Mouse (Mus musculus) retina, adult 2 months (tissue): Measurements from ENCODE around the gene Actrt2.

Source experiments
- DNase-seq: peaks from one replicate; pipeline ENCODE4 v3.0.0-alpha.2; 2012; ENCODE audit warnings: low read depth, low spot score

The Actrt2 gene

GRCm38 (mm10) chr4:154667767-154668166, at the start of gene Actrt2:
TSS of gene Actrt2 (minus strand) at chr4:154667867.
- no peak for DNase-seq

- no peak for DNase-seq
Measured at GRCm38 (mm10) chr4:154709391-154710107, 41.9 kb upstream of the Actrt2 start.

- no peak for DNase-seq
Measured at GRCm38 (mm10) chr4:154708811-154709210, 41.1 kb upstream of the Actrt2 start.

GRCm38 (mm10) chr4:154708223-154708622, 40.6 kb upstream of the Actrt2 start:
- no peak for DNase-seq

- DNase-seq, result no peak
Measured at GRCm38 (mm10) chr4:154707521-154707920, 39.9 kb upstream of the Actrt2 start.

- DNase-seq, result no peak
Measured at GRCm38 (mm10) chr4:154706442-154706841, 38.8 kb upstream of the Actrt2 start.

GRCm38 (mm10) chr4:154705681-154706080, 38.0 kb upstream of the Actrt2 start:
- no peak for DNase-seq

GRCm38 (mm10) chr4:154705056-154705455, 37.4 kb upstream of the Actrt2 start:
- no peak for DNase-seq

GRCm38 (mm10) chr4:154704591-154704990, 36.9 kb upstream of the Actrt2 start:
- DNase-seq, result no peak

GRCm38 (mm10) chr4:154703426-154704070, 35.9 kb upstream of the Actrt2 start:
- DNase-seq, result no peak

GRCm38 (mm10) chr4:154702931-154703330, 35.3 kb upstream of the Actrt2 start:
- DNase-seq, result no peak

- DNase-seq, result no peak
Measured at GRCm38 (mm10) chr4:154702186-154702585, 34.5 kb upstream of the Actrt2 start.

GRCm38 (mm10) chr4:154700921-154701412, 33.3 kb upstream of the Actrt2 start:
- no peak for DNase-seq

GRCm38 (mm10) chr4:154700436-154700835, 32.8 kb upstream of the Actrt2 start:
- DNase-seq, result no peak

GRCm38 (mm10) chr4:154699236-154699635, 31.6 kb upstream of the Actrt2 start:
- DNase-seq, result no peak

GRCm38 (mm10) chr4:154698631-154699030, 31.0 kb upstream of the Actrt2 start:
- no peak for DNase-seq

GRCm38 (mm10) chr4:154698021-154698590, 30.4 kb upstream of the Actrt2 start:
- no peak for DNase-seq

- no peak for DNase-seq
Measured at GRCm38 (mm10) chr4:154697476-154697875, 29.8 kb upstream of the Actrt2 start.

- no peak for DNase-seq
Measured at GRCm38 (mm10) chr4:154696552-154696951, 28.9 kb upstream of the Actrt2 start.

- DNase-seq, result no peak
Measured at GRCm38 (mm10) chr4:154696146-154696545, 28.5 kb upstream of the Actrt2 start.

GRCm38 (mm10) chr4:154694361-154694760, 26.7 kb upstream of the Actrt2 start:
- no peak for DNase-seq

- DNase-seq, result no peak
Measured at GRCm38 (mm10) chr4:154693348-154694015, 25.8 kb upstream of the Actrt2 start.
